Mouse (Mus musculus): Measurements from ENCODE around the gene Paf1. TPM values are rescaled to one million over a fixed set of nuclear protein-coding genes. Genes with fewer than 3 reads are reported as not detected.

Gene Paf1
- total and polyA plus RNA-seq, 3 experiments: 53.5 to 645 (median 99.9) TPM

DNA sequence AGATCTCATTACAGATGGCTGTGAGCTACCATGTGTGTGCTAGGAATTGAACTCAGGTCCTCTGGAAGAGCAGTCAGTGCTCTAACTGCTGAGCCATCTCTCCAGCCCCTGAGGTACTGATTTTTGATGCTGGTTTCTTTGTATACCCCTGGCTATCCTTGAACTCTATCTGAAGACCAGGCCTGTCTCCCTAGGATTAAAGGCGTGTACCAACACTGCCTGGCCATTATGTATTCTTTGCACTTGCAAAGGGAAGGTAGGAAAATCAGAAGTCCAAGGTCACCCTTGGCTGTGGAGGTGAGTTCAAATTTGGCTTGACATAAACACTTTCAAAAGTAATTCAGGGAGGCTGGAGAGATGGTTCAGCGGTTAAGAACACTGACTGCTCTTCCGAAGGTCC, 38.2 kb upstream of the Paf1 start:
- H3K27me3 ChIP-seq (ENCODE audit: control insufficient read depth in 1 of 2, insufficient read depth in 2 of 2, low read length in 2 of 2): no peaks in the 10 kb centered on the region
- no peak overlapping the region for H3K9ac ChIP-seq (ENCODE audit: control insufficient read depth, low read depth, low read length, poor library complexity, severe bottlenecking)
- no peaks in the 10 kb centered on the region for H3K9me3 ChIP-seq (replicated peaks; ENCODE audit: insufficient read depth, low read length)
- no peak overlapping the region for H3K27ac ChIP-seq (ENCODE audit: control insufficient read depth, low read depth, low read length)
- H3K36me3 ChIP-seq (ENCODE audit: control insufficient read depth in 1 of 2, insufficient read depth in 2 of 2, low read length in 2 of 2): peaks cover 11 to 22% of the 10 kb centered on the region in 2 experiments
- H3K79me2 ChIP-seq (ENCODE audit: control insufficient read depth, insufficient read depth, low read length, poor library complexity): peaks cover 20% of the 10 kb centered on the region
- DNase-seq (ENCODE audit: low read depth, low spot score): peak; percentile 39
- TF ChIP-seq NRF1 (IDR thresholded peaks at IDR 0.05; ENCODE audit: insufficient read depth, low read depth, low read length, poor library complexity, severe bottlenecking): no peak
- no peak for TF ChIP-seq SIN3A (IDR thresholded peaks at IDR 0.05; ENCODE audit: low read length)
- TF ChIP-seq TAL1 (IDR thresholded peaks at IDR 0.05; ENCODE audit: low read length): no peak
- no peak for TF ChIP-seq POLR2A (IDR thresholded peaks at IDR 0.05; ENCODE audit: control insufficient read depth in 1 of 2, insufficient read depth in 1 of 2, low read depth in 1 of 2, low read length in 2 of 2, poor library complexity in 1 of 2)
- TF ChIP-seq CTCF (IDR thresholded peaks at IDR 0.05 in 2 of 3, conservative IDR thresholded peaks at IDR 0.05 in 1 of 3; ENCODE audit: control insufficient read depth in 1 of 3, insufficient read depth in 1 of 3, low read depth in 2 of 3, low read length in 3 of 3, poor library complexity in 1 of 3, severe bottlenecking in 1 of 3): no peak
- TF ChIP-seq USF1 (IDR thresholded peaks at IDR 0.05; ENCODE audit: low read depth, low read length): no peak
- no peak for TF ChIP-seq ELF1 (IDR thresholded peaks at IDR 0.05; ENCODE audit: low read depth, low read length)
- TF ChIP-seq CHD2 (IDR thresholded peaks at IDR 0.05; ENCODE audit: low read length): no peak
- TF ChIP-seq GATA1 (IDR thresholded peaks at IDR 0.05; ENCODE audit: low read depth, low read length): no peak
- TF ChIP-seq E2F4 (IDR thresholded peaks at IDR 0.05; ENCODE audit: borderline replicate concordance, low read depth, low read length): no peak
- TF ChIP-seq POLR2AphosphoS2 (IDR thresholded peaks at IDR 0.05; ENCODE audit: low read length): no peak
- no peak for TF ChIP-seq MYB (IDR thresholded peaks at IDR 0.05; ENCODE audit: low read depth, low read length)
- H3K4me3 ChIP-seq (ENCODE audit: control insufficient read depth in 1 of 2, insufficient read depth in 1 of 2, low read depth in 2 of 2, low read length in 2 of 2): no peak overlapping the region
- H3K4me1 ChIP-seq (ENCODE audit: control insufficient read depth in 1 of 2, insufficient read depth in 2 of 2, low read length in 2 of 2): peaks cover 2 to 18% of the 10 kb centered on the region in 2 experiments; a peak in 3 of 4 replicates

DNA sequence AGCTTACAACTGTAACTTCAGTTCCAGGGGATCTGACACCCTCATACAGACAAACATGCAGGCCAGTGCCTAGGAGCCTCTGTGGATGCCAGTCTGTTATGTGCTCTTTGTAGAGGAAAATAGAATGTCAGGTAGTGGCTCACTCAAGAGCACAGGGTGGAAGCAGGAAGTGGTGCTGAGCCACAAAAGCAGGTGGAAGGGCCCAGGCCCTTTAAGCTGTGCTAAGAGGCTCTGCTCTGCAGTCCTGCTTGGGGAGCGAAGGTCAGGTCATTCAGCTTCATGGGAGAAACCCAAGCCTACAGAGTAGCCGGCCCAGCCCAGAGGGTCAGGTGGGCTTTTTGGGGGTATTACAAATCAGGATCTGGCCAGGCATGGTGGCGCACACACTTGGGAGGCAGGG, 37.5 kb upstream of the Paf1 start:
- no peak overlapping the region for H3K27ac ChIP-seq (ENCODE audit: control insufficient read depth, low read depth, low read length)
- no peaks in the 10 kb centered on the region for H3K27me3 ChIP-seq (ENCODE audit: control insufficient read depth in 1 of 2, insufficient read depth in 2 of 2, low read length in 2 of 2)
- TF ChIP-seq POLR2A (IDR thresholded peaks at IDR 0.05; ENCODE audit: control insufficient read depth in 1 of 2, insufficient read depth in 1 of 2, low read depth in 1 of 2, low read length in 2 of 2, poor library complexity in 1 of 2) (peak in 1 of 2 experiments; percentile 25; a peak in 1 of 4 replicates), ELF1 (IDR thresholded peaks at IDR 0.05; ENCODE audit: low read depth, low read length) (0 out of 2 replicates have a peak, but pooled peaks have one; percentile 15), UBTF (IDR thresholded peaks at IDR 0.05; ENCODE audit: borderline replicate concordance, insufficient read depth, low read depth, low read length) (no peak)
- no peak overlapping the region for H3K9ac ChIP-seq (ENCODE audit: control insufficient read depth, low read depth, low read length, poor library complexity, severe bottlenecking)
- peak; percentile 49 for DNase-seq (ENCODE audit: low read depth, low spot score)
- peaks cover 0 to 16% of the 10 kb centered on the region in 2 experiments; a peak in 2 of 4 replicates for H3K4me1 ChIP-seq (ENCODE audit: control insufficient read depth in 1 of 2, insufficient read depth in 2 of 2, low read length in 2 of 2)
- no peak overlapping the region for H3K4me3 ChIP-seq (ENCODE audit: control insufficient read depth in 1 of 2, insufficient read depth in 1 of 2, low read depth in 2 of 2, low read length in 2 of 2)
- H3K79me2 ChIP-seq (ENCODE audit: control insufficient read depth, insufficient read depth, low read length, poor library complexity): peaks cover 18% of the 10 kb centered on the region
- no peaks in the 10 kb centered on the region for H3K9me3 ChIP-seq (replicated peaks; ENCODE audit: insufficient read depth, low read length)
- H3K36me3 ChIP-seq (ENCODE audit: control insufficient read depth in 1 of 2, insufficient read depth in 2 of 2, low read length in 2 of 2): peaks cover 11 to 20% of the 10 kb centered on the region in 2 experiments

DNA sequence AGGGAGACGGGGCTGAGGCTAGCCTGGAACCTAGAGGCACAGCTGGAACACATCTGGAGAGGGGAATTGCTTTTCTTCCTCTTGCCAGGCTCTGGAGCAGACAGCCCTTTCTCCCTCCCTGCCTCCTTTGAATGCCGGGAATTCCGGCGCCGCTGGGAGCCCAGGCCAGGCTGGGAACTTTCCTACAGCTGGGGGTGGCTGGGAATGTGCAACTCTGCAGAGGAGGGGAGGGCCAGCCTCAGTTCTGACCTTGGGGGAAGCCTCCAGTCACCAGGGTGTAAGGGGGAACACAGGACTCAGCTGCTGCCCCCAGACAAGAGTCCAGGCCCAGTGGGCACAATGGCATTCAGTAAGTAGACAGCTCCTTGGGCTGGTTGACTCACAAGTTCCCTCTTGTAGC, 35.8 kb upstream of the Paf1 start:
- no peak for DNase-seq (ENCODE audit: low read depth, low spot score)
- H3K9me3 ChIP-seq (replicated peaks; ENCODE audit: insufficient read depth, low read length): no peaks in the 10 kb centered on the region
- peaks cover 3% of the 10 kb centered on the region for H3K79me2 ChIP-seq (ENCODE audit: control insufficient read depth, insufficient read depth, low read length, poor library complexity)
- no peak overlapping the region for H3K9ac ChIP-seq (ENCODE audit: control insufficient read depth, low read depth, low read length, poor library complexity, severe bottlenecking)
- H3K4me1 ChIP-seq (ENCODE audit: control insufficient read depth in 1 of 2, insufficient read depth in 2 of 2, low read length in 2 of 2): peaks cover 0 to 12% of the 10 kb centered on the region in 2 experiments; a peak in 2 of 4 replicates
- H3K27me3 ChIP-seq (ENCODE audit: control insufficient read depth in 1 of 2, insufficient read depth in 2 of 2, low read length in 2 of 2): no peaks in the 10 kb centered on the region
- H3K27ac ChIP-seq (ENCODE audit: control insufficient read depth, low read depth, low read length): no peak overlapping the region
- TF ChIP-seq BHLHE40 (IDR thresholded peaks at IDR 0.05; ENCODE audit: borderline replicate concordance, low read depth, low read length) (no peak), USF2 (IDR thresholded peaks at IDR 0.05; ENCODE audit: borderline replicate concordance in 1 of 2, insufficient read depth in 1 of 2, low read depth in 1 of 2, low read length in 2 of 2) (no peak), TBP (IDR thresholded peaks at IDR 0.05; ENCODE audit: low read depth, low read length) (no peak), ETS1 (IDR thresholded peaks at IDR 0.05; ENCODE audit: low read depth, low read length) (no peak), CHD1 (IDR thresholded peaks at IDR 0.05; ENCODE audit: low read depth, low read length) (no peak)
- H3K36me3 ChIP-seq (ENCODE audit: control insufficient read depth in 1 of 2, insufficient read depth in 2 of 2, low read length in 2 of 2): peaks cover 6 to 14% of the 10 kb centered on the region in 2 experiments
- H3K4me3 ChIP-seq (ENCODE audit: control insufficient read depth in 1 of 2, insufficient read depth in 1 of 2, low read depth in 2 of 2, low read length in 2 of 2): no peak overlapping the region

All from MEL (cell line).